Mouse (Mus musculus): ENCODE results near the gene App. TPM values are rescaled to one million over a fixed set of nuclear protein-coding genes. Genes with fewer than 3 reads are reported as not detected.

The App gene
- 25.3 and 33.2 TPM in 2 replicates for polyA plus RNA-seq (2012; rRNA removed)

GRCm38 (mm10) chr16:85173373-85174081 lies at the start of gene App:
Gene App (minus strand): TSS chr16:85173766.

